Comparison of ENCODE assay signal across 16 mouse cellular contexts in genomic region chr5:106847045-106847444, GRCm38 (mm10).
A peak's percentile ranks its signal among the peaks of the same experiment; 100 is the strongest.
DNase-seq lines count a peak whose midpoint lies in the region; ATAC-seq and TF ChIP-seq lines count a peak whose summit lies in the region.
"Had no signal": no experiment of that assay in that cellular context is flagged by ENCODE, and none has a peak within 500 bp of the region (broad histone marks: within the 10 kb centered on the region; RNA-seq: fewer than 3 reads in every experiment).

No protein-coding gene starts in this region.

- no peak overlapping the region for H3K9ac ChIP-seq in hindbrain, postnatal 0 days (replicated peaks; ENCODE audit: low read length)
- H3K9ac ChIP-seq in hindbrain, embryonic 12.5 days: no peak overlapping the region
- H3K9ac ChIP-seq: heart, embryonic 13.5 days; liver, embryonic 15.5 days had no signal

- TF ChIP-seq POLR2A in brain, embryonic 14.5 days (IDR thresholded peaks at IDR 0.05; ENCODE audit: borderline replicate concordance, extremely low read depth, insufficient read depth, insufficient read length, poor library complexity, severe bottlenecking): no peak

- no peaks in the 10 kb centered on the region for H3K36me3 ChIP-seq in hindbrain, postnatal 0 days (ENCODE audit: insufficient read depth, low read length)
- no peaks in the 10 kb centered on the region; the same call in 1 of the 2 replicates for H3K36me3 ChIP-seq in hindbrain, embryonic 12.5 days
- no peaks in the 10 kb centered on the region for H3K36me3 ChIP-seq in splenic B cell, adult 2 months (ENCODE audit: control insufficient read depth, insufficient read depth, low read length, poor library complexity, severe bottlenecking)
- H3K36me3 ChIP-seq: heart, embryonic 13.5 days; hindbrain, embryonic 10.5 days; liver, embryonic 15.5 days had no signal

- peak; percentile 17; the same call in 1 of the 2 replicates for TF ChIP-seq CTCF in hindbrain, postnatal 0 days (IDR thresholded peaks at IDR 0.05; ENCODE audit: low read depth)
- TF ChIP-seq CTCF in brain, embryonic 14.5 days (IDR thresholded peaks at IDR 0.05; ENCODE audit: borderline replicate concordance, extremely low read depth, insufficient read depth, insufficient read length): 0 out of 2 replicates have a peak, but pooled peaks have one; percentile 8

- no peak overlapping the region for H3K4me3 ChIP-seq in hindbrain, postnatal 0 days (ENCODE audit: low read length)
- H3K4me3 ChIP-seq in hindbrain, embryonic 12.5 days: no peak overlapping the region
- H3K4me3 ChIP-seq: heart, embryonic 13.5 days; hindbrain, embryonic 10.5 days; liver, embryonic 15.5 days had no signal

- no peaks in the 10 kb centered on the region for H3K4me1 ChIP-seq in hindbrain, postnatal 0 days (ENCODE audit: insufficient read depth, low read length)
- no peaks in the 10 kb centered on the region for H3K4me1 ChIP-seq in hindbrain, embryonic 12.5 days
- H3K4me1 ChIP-seq: heart, embryonic 13.5 days; hindbrain, embryonic 10.5 days; liver, embryonic 15.5 days had no signal

- no peak for ATAC-seq in hindbrain, postnatal 0 days
- ATAC-seq in hindbrain, embryonic 12.5 days (ENCODE audit: low FRiP score): no peak

- H3K27ac ChIP-seq in hindbrain, postnatal 0 days: no peak overlapping the region
- no peak overlapping the region for H3K27ac ChIP-seq in hindbrain, embryonic 12.5 days
- H3K27ac ChIP-seq: heart, embryonic 13.5 days; hindbrain, embryonic 10.5 days; liver, embryonic 15.5 days had no signal

- H3K27me3 ChIP-seq in hindbrain, postnatal 0 days (ENCODE audit: insufficient read depth, low read length): no peaks in the 10 kb centered on the region
- H3K27me3 ChIP-seq in hindbrain, embryonic 12.5 days: no peaks in the 10 kb centered on the region
- no peaks in the 10 kb centered on the region; the same call in 1 of the 2 replicates for H3K27me3 ChIP-seq in splenic B cell, adult 2 months (ENCODE audit: control insufficient read depth, insufficient read depth, low read length, poor library complexity, severe bottlenecking)
- H3K27me3 ChIP-seq: heart, embryonic 13.5 days; liver, embryonic 15.5 days had no signal

- H3K9me3 ChIP-seq in hindbrain, postnatal 0 days (ENCODE audit: low read length): no peaks in the 10 kb centered on the region
- 0 out of 2 replicates have a peak, but pooled peaks cover 3% of the 10 kb centered on the region for H3K9me3 ChIP-seq in hindbrain, embryonic 12.5 days (replicated peaks)
- H3K9me3 ChIP-seq: heart, embryonic 13.5 days; hindbrain, embryonic 10.5 days; liver, embryonic 15.5 days had no signal

- H3K4me2 ChIP-seq in hindbrain, postnatal 0 days (ENCODE audit: low read depth, low read length): no peak overlapping the region
- no peak overlapping the region for H3K4me2 ChIP-seq in hindbrain, embryonic 12.5 days (replicated peaks)
- H3K4me2 ChIP-seq: heart, embryonic 13.5 days; liver, embryonic 15.5 days had no signal

- DNase-seq in hindbrain, postnatal 0 days (ENCODE audit: low spot score): no peak
- DNase-seq in thymus, postnatal 14 days: peak; percentile 21
- no peak for DNase-seq in thymus, postnatal 0 days (ENCODE audit: low spot score)
- no peak for DNase-seq in brain, embryonic 14.5 days (ENCODE audit: low read depth)
- DNase-seq in splenic B cell, adult 2 months (ENCODE audit: low read depth, low spot score): peak; percentile 24
- no peak for DNase-seq in cerebellum, postnatal 14 days
- no peak for DNase-seq in urinary bladder, postnatal 36 days (ENCODE audit: low spot score in 2 of 2)
- DNase-seq: adrenal gland, postnatal 36 days; cerebellum, adult 18-20 months; embryo, embryonic 11 days; kidney, adult 18-20 months; layer of hippocampus, adult 9-11 months had no signal

Comparison
In these comparisons a context has a peak if more than half of its experiments do, and no peak if none do; other contexts are left out.
1. DNase-seq: peak in thymus, postnatal 14 days (single experiment) and splenic B cell, adult 2 months (single experiment); none in hindbrain, postnatal 0 days (single experiment), thymus, postnatal 0 days (single experiment), brain, embryonic 14.5 days (single experiment), cerebellum, postnatal 14 days (0 of 2) and urinary bladder, postnatal 36 days (0 of 2).